Mouse (Mus musculus) midbrain, embryonic 14.5 days (tissue): ENCODE measurements around the gene Sept9. TPM values are rescaled to one million over a fixed set of nuclear protein-coding genes. Genes with fewer than 3 reads are reported as not detected.

Experiments used
- ATAC-seq: fragments of 200-750 bp; cut with Nextera tagmentation; 2 replicates; pipeline ENCODE4 v1.8.0; 2017; ENCODE audit warnings: moderate number of reproducible peaks, moderate library complexity; ENCODE audit not compliant: low FRiP score, low TSS enrichment
- DNase-seq: peaks from one replicate; pipeline ENCODE4 v3.0.0-alpha.2; 2015
- H3K27ac ChIP-seq: fragments of 300-500 bp; sonication (generic); replicated peaks from 2 replicates; pipeline ENCODE4 v1.5.1; 2014; ENCODE audit warnings: mild to moderate bottlenecking, low read depth, low read length, moderate library complexity
- H3K27me3 ChIP-seq: fragments of 300-500 bp; sonication (generic); 2 replicates; pipeline ENCODE4 v1.6.1; 2014; ENCODE audit warnings: low read length, control low read depth, mixed read lengths; ENCODE audit not compliant: control insufficient read depth, insufficient read depth
- H3K36me3 ChIP-seq: fragments of 300-500 bp; sonication (generic); 2 replicates; pipeline ENCODE4 v1.6.1; 2014; ENCODE audit warnings: low read length, control low read depth; ENCODE audit not compliant: control insufficient read depth, insufficient read depth
- H3K4me1 ChIP-seq: fragments of 300-500 bp; sonication (generic); 2 replicates; pipeline ENCODE4 v1.6.1; 2014; ENCODE audit warnings: mild to moderate bottlenecking, antibody characterized with exemption, low read length, control low read depth; ENCODE audit not compliant: control insufficient read depth, insufficient read depth
- H3K4me2 ChIP-seq: fragments of 300-500 bp; sonication (generic); 2 replicates; pipeline ENCODE4 v1.6.1; 2014; ENCODE audit warnings: mild to moderate bottlenecking, low read length, moderate library complexity
- H3K4me3 ChIP-seq: fragments of 300-500 bp; sonication (generic); replicated peaks from 2 replicates; pipeline ENCODE4 v1.5.1; 2014; ENCODE audit warnings: low read depth, low read length
- H3K9ac ChIP-seq: fragments of 300-500 bp; sonication (generic); replicated peaks from 2 replicates; pipeline ENCODE4 v1.6.1; 2014; ENCODE audit warnings: mild to moderate bottlenecking, low read length, moderate library complexity
- H3K9me3 ChIP-seq: fragments of 300-500 bp; sonication (generic); 2 replicates; pipeline ENCODE4 v1.6.1; 2016; ENCODE audit warnings: low read length, control low read depth, mixed read lengths; ENCODE audit not compliant: control insufficient read depth
- WGBS: fragments of 180-500 bp; shearing (Covaris S2); extraction: QIAGEN DNeasy Blood & Tissue Kit; methylation state at CpG from one replicate; pipeline ENCODE4 v1.1.7; 2014; 5-methylcytosine and 5-hydroxymethylcytosine counted together
- polyA plus RNA-seq: library from polyadenylated mRNA; unstranded; fragments of >200 nt; fragmentation: Nextera tagmentation; extraction: Ambion mirVana; gene quantifications from 2 replicates; pipeline ENCODE4 v1.2.1, GENCODE M21; 2014

Gene Sept9
- polyA plus RNA-seq, 1 experiment from 2014 or later = 97.4 TPM

DNA sequence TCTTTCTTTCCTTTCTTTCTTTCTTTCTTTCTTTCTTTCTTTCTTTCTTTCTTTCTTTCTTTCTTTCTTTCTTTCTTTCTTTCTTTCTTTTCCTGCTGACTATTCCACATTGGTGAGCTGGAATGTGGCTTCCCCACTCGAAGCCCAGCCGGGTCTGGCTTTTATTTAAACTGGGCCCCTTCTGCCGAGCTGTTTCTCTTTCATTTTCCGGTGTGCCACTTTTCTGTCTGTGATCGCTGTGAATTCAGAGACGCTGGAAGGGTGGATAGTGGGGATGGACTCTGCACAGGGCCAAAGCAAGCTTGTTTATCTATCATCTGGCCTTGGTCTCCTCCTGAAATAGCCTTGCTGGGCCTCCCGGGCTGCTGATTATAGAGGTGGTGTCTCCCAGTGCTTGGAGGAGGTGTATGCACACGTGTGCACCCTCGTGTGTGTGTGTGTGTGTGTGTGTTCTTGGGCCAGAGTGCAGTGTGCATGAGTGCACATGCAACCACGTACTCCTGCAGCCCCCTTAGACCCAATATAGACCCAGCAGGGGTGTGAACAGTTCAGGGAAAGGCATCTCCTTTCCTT lies 33.5 kb downstream of the Sept9 start:
- Histone ChIP-seq H3K9ac (no peak overlapping the region), H3K4me3 (no peak overlapping the region), H3K36me3 (no peaks in the 10 kb centered on the region), H3K4me1 (peaks cover 7% of the 10 kb centered on the region; the same call in 1 of the 2 replicates), H3K4me2 (no peak overlapping the region), H3K27ac (no peak overlapping the region), H3K27me3 (no peaks in the 10 kb centered on the region), H3K9me3 (no peaks in the 10 kb centered on the region)
- 65% methylated on average over 10 of the region's 10 CpGs for WGBS
- DNase-seq (no peak), ATAC-seq (no peak)

DNA sequence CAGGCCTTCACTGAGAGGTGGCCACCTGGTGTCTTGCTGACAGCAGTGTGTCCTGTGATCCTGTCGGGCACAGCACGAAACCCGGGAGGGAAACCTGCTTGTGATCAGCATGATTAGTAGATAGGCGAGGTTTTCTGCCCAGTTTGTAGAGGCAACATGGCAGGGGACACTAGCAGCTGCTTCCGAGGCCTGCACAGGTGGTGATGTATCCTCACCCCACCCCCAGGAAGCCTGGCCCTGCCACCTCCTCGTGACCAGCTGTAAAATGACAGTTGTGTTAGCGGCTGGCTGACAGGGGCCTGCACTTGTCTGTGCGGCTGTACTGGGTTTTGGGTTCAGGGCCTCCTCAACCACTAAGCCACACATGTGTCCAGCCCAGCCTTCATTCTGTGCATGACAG lies 34.4 kb downstream of the Sept9 start:
- H3K27me3 ChIP-seq = no peaks in the 10 kb centered on the region
- H3K4me1 ChIP-seq = peaks cover 7% of the 10 kb centered on the region; the same call in 1 of the 2 replicates
- H3K9ac ChIP-seq = peak overlapping the region; percentile 16; the same call in 1 of the 2 replicates
- DNase-seq (no peak), ATAC-seq (no peak)
- no peaks in the 10 kb centered on the region for H3K36me3 ChIP-seq
- WGBS = 74% methylated on average over 8 of the region's 8 CpGs
- H3K27ac ChIP-seq = no peak overlapping the region
- H3K4me2 ChIP-seq = no peak overlapping the region
- no peaks in the 10 kb centered on the region for H3K9me3 ChIP-seq
- no peak overlapping the region for H3K4me3 ChIP-seq

DNA sequence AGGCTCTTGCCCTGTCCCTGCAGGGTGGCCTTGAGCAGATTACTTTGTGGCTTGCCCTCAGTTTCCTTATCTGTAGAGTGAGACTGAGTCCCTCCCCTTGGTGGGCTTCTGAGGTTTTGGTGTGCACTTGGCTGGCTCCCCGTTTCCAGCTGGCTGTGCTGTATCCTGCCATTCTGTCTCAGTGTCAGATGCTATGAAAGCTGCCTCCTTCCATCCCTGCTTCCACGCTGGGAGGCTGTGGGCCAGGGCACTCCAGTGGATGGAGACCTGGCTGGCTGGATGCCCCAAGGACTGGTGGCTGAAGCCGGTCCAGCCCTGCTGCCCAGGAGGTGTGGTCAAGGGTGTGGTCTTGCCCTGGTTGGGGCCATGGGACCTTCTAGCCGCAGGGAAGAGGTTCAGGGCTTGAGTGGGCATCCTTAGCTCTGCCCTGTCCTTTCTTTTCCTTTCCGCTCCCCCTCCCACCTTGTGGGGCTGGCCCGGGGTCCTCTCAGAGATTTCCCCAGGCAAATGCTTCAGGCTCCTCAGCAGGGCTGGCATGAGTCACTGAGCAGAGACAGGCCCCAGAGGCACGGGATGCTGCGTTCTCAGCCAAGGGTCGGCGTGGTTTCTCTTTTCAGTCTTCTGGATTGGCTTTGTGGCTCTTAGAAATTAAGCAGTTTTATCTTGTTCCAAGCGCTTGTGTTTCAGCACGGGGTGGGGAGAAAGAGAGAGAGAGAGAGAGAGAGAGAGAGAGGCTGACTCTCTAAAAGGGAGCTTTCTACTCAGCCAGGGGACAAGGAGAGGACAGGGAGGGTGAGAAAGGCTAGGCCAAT lies 35.8 kb downstream of the Sept9 start:
- ATAC-seq = no peak
- 52% methylated on average over 12 of the region's 12 CpGs for WGBS
- Histone ChIP-seq H3K27me3 (no peaks in the 10 kb centered on the region), H3K27ac (no peak overlapping the region), H3K9me3 (no peaks in the 10 kb centered on the region), H3K36me3 (no peaks in the 10 kb centered on the region), H3K4me2 (no peak overlapping the region), H3K9ac (no peak overlapping the region), H3K4me3 (no peak overlapping the region), H3K4me1 (peaks cover 7% of the 10 kb centered on the region; the same call in 1 of the 2 replicates)
- DNase-seq = peak; percentile 21

DNA sequence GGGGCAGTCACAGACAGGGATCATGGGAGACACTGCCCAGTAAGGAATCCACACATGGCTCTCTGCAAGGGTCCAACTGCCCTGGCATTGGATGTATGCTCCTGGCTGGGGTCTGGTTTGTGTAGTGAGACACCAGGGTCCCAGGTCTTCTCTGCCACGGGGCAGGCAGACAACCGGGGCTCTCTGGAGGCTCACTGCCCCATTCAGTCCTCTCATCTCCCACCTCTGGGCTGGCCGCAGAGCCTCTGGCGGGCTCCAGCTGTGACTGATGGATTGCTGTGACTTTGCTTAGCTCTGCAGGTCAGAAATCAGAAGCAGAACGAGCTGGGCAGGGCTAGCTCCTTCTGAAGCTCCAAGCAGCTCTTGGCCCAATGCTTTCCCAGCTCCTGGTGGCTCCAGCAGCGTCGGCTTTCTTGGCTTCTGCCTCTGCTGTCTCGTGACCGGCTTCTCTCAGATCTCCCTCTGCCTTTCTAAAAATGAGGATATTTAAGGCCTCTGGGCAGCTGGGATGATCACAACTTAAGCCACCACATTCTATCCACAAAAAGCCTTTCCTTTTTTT lies 36.5 kb downstream of the Sept9 start:
- Histone ChIP-seq H3K27ac (no peak overlapping the region), H3K27me3 (no peaks in the 10 kb centered on the region), H3K9ac (no peak overlapping the region), H3K4me3 (no peak overlapping the region), H3K9me3 (no peaks in the 10 kb centered on the region), H3K36me3 (no peaks in the 10 kb centered on the region), H3K4me2 (no peak overlapping the region), H3K4me1 (peaks cover 7% of the 10 kb centered on the region; the same call in 1 of the 2 replicates)
- DNase-seq (no peak), ATAC-seq (no peak)
- 34% methylated on average over 9 of the region's 9 CpGs for WGBS

DNA sequence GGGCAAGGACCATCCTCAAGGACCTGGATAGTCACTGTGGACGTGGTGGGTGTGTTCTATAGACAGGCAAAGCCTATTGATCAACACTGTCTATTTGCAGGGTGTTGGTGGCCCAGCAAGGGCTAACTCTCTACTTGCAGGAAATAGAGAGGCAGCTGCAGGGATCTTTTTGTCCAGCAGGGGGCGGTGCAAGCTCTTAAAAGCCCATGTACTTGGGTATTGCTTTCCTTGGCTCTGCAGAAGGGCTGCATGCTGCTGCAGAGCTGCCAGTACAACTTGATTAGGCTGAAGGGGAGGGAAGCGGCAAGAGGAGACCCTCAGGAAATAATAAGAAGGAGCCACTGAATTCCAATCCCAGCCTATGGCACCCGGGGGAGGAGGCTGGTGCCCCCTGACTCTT lies 38.7 kb downstream of the Sept9 start:
- no peak overlapping the region for H3K4me3 ChIP-seq
- H3K4me2 ChIP-seq = no peak overlapping the region
- no peak overlapping the region for H3K9ac ChIP-seq
- DNase-seq (peak; percentile 95), ATAC-seq (peak; percentile 53; the same call in 1 of the 2 replicates)
- no peaks in the 10 kb centered on the region for H3K27me3 ChIP-seq
- 5% methylated on average over 4 of the region's 4 CpGs for WGBS
- H3K9me3 ChIP-seq = no peaks in the 10 kb centered on the region
- peaks cover 7% of the 10 kb centered on the region; the same call in 1 of the 2 replicates for H3K4me1 ChIP-seq
- H3K27ac ChIP-seq = no peak overlapping the region
- no peaks in the 10 kb centered on the region for H3K36me3 ChIP-seq

DNA sequence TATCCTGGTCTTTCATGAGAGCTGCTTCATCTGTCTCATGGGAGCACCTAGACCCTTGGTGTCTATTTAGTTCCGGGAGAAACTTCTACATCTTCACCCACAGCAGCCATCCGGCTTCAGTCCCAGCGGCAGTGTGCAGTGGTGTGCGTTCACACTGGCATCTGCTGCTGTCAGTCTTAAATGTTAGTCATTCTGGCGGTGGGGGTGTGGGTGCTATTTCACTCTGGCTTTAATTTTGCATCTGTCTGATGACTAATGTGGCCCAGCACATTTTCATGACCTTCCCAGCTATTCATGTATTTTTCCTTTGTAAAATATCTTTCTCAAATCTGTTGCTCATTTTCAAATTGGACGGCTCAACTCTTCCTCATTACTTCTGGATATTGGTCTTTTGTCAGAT lies 40.2 kb downstream of the Sept9 start:
- no peak overlapping the region for H3K9ac ChIP-seq
- H3K36me3 ChIP-seq = no peaks in the 10 kb centered on the region
- DNase-seq = no peak
- WGBS = 87% methylated on average over 6 of the region's 6 CpGs
- H3K27me3 ChIP-seq = no peaks in the 10 kb centered on the region
- H3K4me1 ChIP-seq = peaks cover 7% of the 10 kb centered on the region; the same call in 1 of the 2 replicates
- no peak for ATAC-seq
- no peak overlapping the region for H3K4me3 ChIP-seq
- H3K4me2 ChIP-seq = no peak overlapping the region
- no peak overlapping the region for H3K27ac ChIP-seq
- H3K9me3 ChIP-seq = no peaks in the 10 kb centered on the region

DNA sequence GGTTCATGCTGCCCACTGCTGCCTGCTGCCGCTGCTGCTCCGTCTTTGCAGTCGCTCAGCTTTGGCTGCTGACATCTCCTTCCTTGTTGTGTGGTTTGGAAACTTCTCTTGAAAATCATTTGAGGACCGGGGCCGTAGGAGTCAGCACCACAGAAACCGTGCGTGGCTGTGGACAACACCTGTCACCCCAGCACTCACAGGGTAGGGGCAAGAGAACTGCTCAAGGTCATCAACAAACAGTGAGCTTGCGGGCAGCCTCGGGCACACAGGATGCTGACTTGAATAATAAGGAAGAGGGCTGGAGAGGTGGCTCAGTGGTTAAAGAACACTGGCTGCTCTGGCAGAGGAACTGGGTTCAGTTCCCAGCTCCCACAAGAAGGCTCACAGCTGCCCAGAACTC lies 40.9 kb downstream of the Sept9 start:
- Histone ChIP-seq H3K4me2 (no peak overlapping the region), H3K36me3 (no peaks in the 10 kb centered on the region), H3K27me3 (no peaks in the 10 kb centered on the region), H3K4me1 (peaks cover 4% of the 10 kb centered on the region; the same call in 1 of the 2 replicates), H3K4me3 (no peak overlapping the region), H3K9ac (no peak overlapping the region), H3K9me3 (no peaks in the 10 kb centered on the region), H3K27ac (no peak overlapping the region)
- ATAC-seq (no peak), DNase-seq (no peak)
- WGBS = 87% methylated on average over 9 of the region's 9 CpGs

DNA sequence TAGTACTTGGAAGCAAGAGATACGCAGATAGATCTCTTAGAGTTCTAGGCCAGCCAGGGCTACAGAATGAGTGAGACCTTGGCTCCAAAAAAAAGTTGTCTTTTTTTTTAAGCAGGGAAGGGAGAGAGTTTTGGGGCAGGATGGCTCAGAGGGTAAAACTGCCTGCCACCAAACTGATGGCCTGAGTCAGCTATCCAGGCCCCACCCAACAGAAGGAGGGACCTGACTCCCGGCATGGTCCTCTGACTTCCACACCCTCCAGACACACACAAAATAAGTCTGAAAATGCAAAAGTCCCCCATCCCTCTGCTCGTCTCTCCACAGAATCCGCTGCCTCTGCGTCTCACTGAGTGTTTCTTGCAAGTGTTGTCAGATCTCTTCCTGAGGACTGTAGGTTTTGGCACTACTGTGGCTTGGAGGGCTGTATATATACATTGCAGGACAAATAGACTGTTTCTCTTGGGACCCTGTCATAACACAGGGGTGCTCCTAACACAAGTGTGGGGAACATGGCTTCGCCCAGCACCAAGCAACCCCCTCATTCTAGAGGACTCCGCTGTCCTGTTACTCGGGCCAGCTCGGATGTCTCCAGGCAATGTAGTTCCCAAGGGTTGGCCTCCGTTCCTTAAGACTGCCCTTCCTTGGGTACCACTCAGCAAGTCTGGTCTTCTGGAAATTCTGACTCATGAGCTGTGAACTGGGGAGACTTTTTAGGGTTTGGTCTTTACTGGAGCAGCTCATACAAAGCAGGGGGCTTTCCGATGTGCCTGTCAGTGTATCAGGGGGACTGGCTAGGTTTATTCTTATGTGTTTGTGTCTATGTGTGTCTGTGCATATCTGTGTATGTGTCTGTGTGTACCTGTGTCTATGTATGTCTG lies 41.6 kb downstream of the Sept9 start:
- DNase-seq = no peak
- ATAC-seq = no peak
- H3K9me3 ChIP-seq = no peaks in the 10 kb centered on the region
- H3K27ac ChIP-seq = no peak overlapping the region
- no peaks in the 10 kb centered on the region for H3K27me3 ChIP-seq
- WGBS = 85% methylated on average over 11 of the region's 11 CpGs
- H3K4me2 ChIP-seq = no peak overlapping the region
- no peaks in the 10 kb centered on the region for H3K36me3 ChIP-seq
- H3K4me1 ChIP-seq = no peaks in the 10 kb centered on the region
- no peak overlapping the region for H3K4me3 ChIP-seq
- H3K9ac ChIP-seq = no peak overlapping the region
